Mouse (Mus musculus) limb, embryonic 15.5 days (tissue): ENCODE results near the gene Csad. TPM values are rescaled to one million over a fixed set of nuclear protein-coding genes. Genes with fewer than 3 reads are reported as not detected.

Experiments
- ATAC-seq: fragments of 200-750 bp; cut with Nextera tagmentation; 2 replicates; pipeline ENCODE4 v1.8.0; 2017; ENCODE audit warnings: low read depth, moderate TSS enrichment; ENCODE audit not compliant: insufficient number of reproducible peaks, low FRiP score, low TSS enrichment
- H3K27ac ChIP-seq: fragments of 300-500 bp; sonication (generic); 2 replicates; pipeline ENCODE4 v1.5.1; 2015; ENCODE audit warnings: moderate library complexity, mild to moderate bottlenecking, inconsistent platforms
- H3K27me3 ChIP-seq: fragments of 300-500 bp; sonication (generic); 2 replicates; pipeline ENCODE4 v1.6.1; 2015; ENCODE audit warnings: inconsistent platforms
- H3K36me3 ChIP-seq: fragments of 300-500 bp; sonication (generic); 2 replicates; pipeline ENCODE4 v1.6.1; 2015; ENCODE audit warnings: inconsistent platforms
- H3K4me1 ChIP-seq: fragments of 300-500 bp; sonication (generic); 2 replicates; pipeline ENCODE4 v1.6.1; 2015; ENCODE audit warnings: inconsistent platforms
- H3K4me2 ChIP-seq: fragments of 300-500 bp; sonication (generic); 2 replicates; pipeline ENCODE4 v1.6.1; 2015; ENCODE audit warnings: mild to moderate bottlenecking, inconsistent platforms
- H3K4me3 ChIP-seq: fragments of 300-500 bp; sonication (generic); 2 replicates; pipeline ENCODE4 v1.5.1; 2015; ENCODE audit warnings: mild to moderate bottlenecking, inconsistent platforms
- H3K9ac ChIP-seq: fragments of 300-500 bp; sonication (generic); 2 replicates; pipeline ENCODE4 v1.6.1; 2015; ENCODE audit warnings: inconsistent platforms
- H3K9me3 ChIP-seq: fragments of 300-500 bp; sonication (generic); 2 replicates; pipeline ENCODE4 v1.6.1; 2016; ENCODE audit warnings: inconsistent platforms
- WGBS: fragments of 180-500 bp; shearing (Covaris S2); methylation state at CpG from one replicate; pipeline ENCODE4 v1.1.7; 2015; 5-methylcytosine and 5-hydroxymethylcytosine counted together
- polyA plus RNA-seq: library from polyadenylated mRNA; unstranded; fragments of >200 nt; fragmentation: Nextera tagmentation; extraction: Ambion mirVana; gene quantifications from 2 replicates; pipeline ENCODE4 v1.2.1, GENCODE M21; 2015

The Csad gene
- polyA plus RNA-seq, 1 experiment from 2014 or later, result 81.8 TPM

DNA sequence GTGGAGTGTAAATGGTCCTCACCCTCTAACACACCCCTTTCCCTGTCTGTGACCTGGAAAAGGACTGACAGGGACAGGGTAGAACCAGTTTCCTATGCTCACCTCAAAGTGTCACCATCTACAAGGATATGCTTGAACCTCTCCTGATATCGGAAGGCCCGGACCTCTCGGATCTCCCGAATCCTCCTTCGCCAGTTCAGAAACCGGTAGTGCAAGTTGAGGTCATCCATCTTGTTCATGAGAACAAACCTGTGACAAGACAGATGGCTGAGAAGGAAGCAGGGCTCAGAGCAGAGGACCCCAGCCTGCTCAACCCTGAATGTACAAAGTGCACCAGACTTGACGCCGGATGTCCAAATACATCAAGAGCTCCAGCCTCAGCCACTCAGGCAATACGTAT lies 71.2 kb downstream of the Csad start:
- H3K4me1 ChIP-seq, result peaks cover 14% of the 10 kb centered on the region
- H3K36me3 ChIP-seq, result peaks cover 51% of the 10 kb centered on the region
- no peaks in the 10 kb centered on the region for H3K9me3 ChIP-seq
- H3K9ac ChIP-seq, result no peak overlapping the region
- no peak overlapping the region for H3K4me3 ChIP-seq
- ATAC-seq, result no peak
- H3K27me3 ChIP-seq, result no peaks in the 10 kb centered on the region
- no peak overlapping the region for H3K4me2 ChIP-seq
- 79% methylated on average over 9 of the region's 9 CpGs for WGBS
- peak overlapping the region; percentile 38; the same call in 1 of the 2 replicates for H3K27ac ChIP-seq

Other genes with a start within 250 kb of the Csad start
- gene Krt8, start 200.2 kb downstream of the Csad start, polyA plus RNA-seq, result 70.8 and 75.5 TPM in 2 replicates
- gene Krt18, start 176.5 kb downstream of the Csad start, polyA plus RNA-seq, result 39.0 and 44.4 TPM in 2 replicates
- 103 and 111 TPM in 2 replicates for gene Eif4b, start 131.0 kb downstream of the Csad start, polyA plus RNA-seq
- gene Tns2, start 104.3 kb downstream of the Csad start, polyA plus RNA-seq, result 47.5 and 48.6 TPM in 2 replicates
- gene Spryd3, start 68.5 kb downstream of the Csad start, polyA plus RNA-seq, result 33.4 and 35.4 TPM in 2 replicates
- 17.5 and 24.6 TPM in 2 replicates for gene Igfbp6, start 60.4 kb downstream of the Csad start, polyA plus RNA-seq
- gene Soat2, start 54.2 kb downstream of the Csad start, polyA plus RNA-seq, result 0.61 and 0.81 TPM in 2 replicates
- gene Zfp740, start 1.5 kb downstream of the Csad start, polyA plus RNA-seq, result 51.9 and 59.9 TPM in 2 replicates
- 6.3 and 6.6 TPM in 2 replicates for gene Itgb7, start 27.2 kb upstream of the Csad start, polyA plus RNA-seq
- gene Rarg, start 52.8 kb upstream of the Csad start, polyA plus RNA-seq, result 120 and 128 TPM in 2 replicates
- 0.79 and 0.83 TPM in 2 replicates for gene Gm9918, start 65.8 kb upstream of the Csad start, polyA plus RNA-seq
- 100.0 and 103 TPM in 2 replicates for gene Mfsd5, start 74.7 kb upstream of the Csad start, polyA plus RNA-seq
- 17.7 and 19.5 TPM in 2 replicates for gene Espl1, start 91.5 kb upstream of the Csad start, polyA plus RNA-seq
- gene Pfdn5, start 121.4 kb upstream of the Csad start, polyA plus RNA-seq, result 314 and 380 TPM in 2 replicates
- gene Myg1, start 127.0 kb upstream of the Csad start, polyA plus RNA-seq, result 81.8 and 86.3 TPM in 2 replicates
- 61.3 and 62.0 TPM in 2 replicates for gene Aaas, start 146.0 kb upstream of the Csad start, polyA plus RNA-seq
- 12.6 and 18.1 TPM in 2 replicates for gene Sp7, start 162.5 kb upstream of the Csad start, polyA plus RNA-seq
- gene Sp1, start 201.4 kb upstream of the Csad start, polyA plus RNA-seq, result 9.3 and 11.1 TPM in 2 replicates
- 1.0 and 2.6 TPM in 2 replicates for gene Amhr2, start 240.6 kb upstream of the Csad start, polyA plus RNA-seq